Mouse (Mus musculus): ENCODE data around the gene Tmem19. TPM values are rescaled to one million over a fixed set of nuclear protein-coding genes. Genes with fewer than 3 reads are reported as not detected.
"Not testable (repeated sequence)": the region's sequence is repeated elsewhere in the genome, so short reads cannot be mapped to it uniquely, and the experiment has no call there.

Tmem19 gene
- polyA plus RNA-seq, 1 experiment from 2014 or later: 40.5 TPM

GRCm38 (mm10) chr10:115342771-115343425 is 19.4 kb downstream of the Tmem19 start:
- Histone ChIP-seq H3K9me3 (no peaks in the 10 kb centered on the region), H3K4me1 (no peaks in the 10 kb centered on the region), H3K9ac (replicated peaks) (no peak overlapping the region), H3K36me3 (peaks cover 49% of the 10 kb centered on the region), H3K27me3 (no peaks in the 10 kb centered on the region), H3K4me2 (replicated peaks) (no peak overlapping the region), H3K27ac (replicated peaks) (no peak overlapping the region), H3K4me3 (no peak overlapping the region)
- no peak for ATAC-seq (ENCODE audit: low FRiP score, low read depth)
- WGBS: 78% methylated on average over 4 of the region's 4 CpGs

- 96% methylated on average over 7 of the region's 7 CpGs for WGBS
- no peaks in the 10 kb centered on the region for H3K9me3 ChIP-seq
- no peaks in the 10 kb centered on the region for H3K27me3 ChIP-seq
- H3K4me3 ChIP-seq: no peak overlapping the region
- H3K4me2 ChIP-seq (replicated peaks): no peak overlapping the region
- no peak for ATAC-seq (ENCODE audit: low FRiP score, low read depth)
- peaks cover 36% of the 10 kb centered on the region for H3K36me3 ChIP-seq
- no peak overlapping the region for H3K27ac ChIP-seq (replicated peaks)
- no peak overlapping the region for H3K9ac ChIP-seq (replicated peaks)
- H3K4me1 ChIP-seq: no peaks in the 10 kb centered on the region
Observed at GRCm38 (mm10) chr10:115339820-115340328, 22.4 kb downstream of the Tmem19 start.

GRCm38 (mm10) chr10:115336901-115337300 is 25.4 kb downstream of the Tmem19 start:
- no peak overlapping the region for H3K27ac ChIP-seq (replicated peaks)
- H3K9ac ChIP-seq (replicated peaks): no peak overlapping the region
- H3K4me2 ChIP-seq (replicated peaks): no peak overlapping the region
- H3K27me3 ChIP-seq: no peaks in the 10 kb centered on the region
- H3K4me3 ChIP-seq: no peak overlapping the region
- no peaks in the 10 kb centered on the region for H3K4me1 ChIP-seq
- ATAC-seq (ENCODE audit: low FRiP score, low read depth): no peak
- 87% methylated on average over 4 of the region's 4 CpGs for WGBS
- H3K9me3 ChIP-seq: no peaks in the 10 kb centered on the region
- H3K36me3 ChIP-seq: peaks cover 20% of the 10 kb centered on the region

GRCm38 (mm10) chr10:115333528-115333927 is 28.8 kb downstream of the Tmem19 start:
- WGBS: 89% methylated on average over 9 of the region's 9 CpGs
- no peak overlapping the region for H3K4me2 ChIP-seq (replicated peaks)
- H3K9ac ChIP-seq (replicated peaks): no peak overlapping the region
- H3K27me3 ChIP-seq: no peaks in the 10 kb centered on the region
- no peaks in the 10 kb centered on the region for H3K9me3 ChIP-seq
- H3K27ac ChIP-seq (replicated peaks): no peak overlapping the region
- ATAC-seq (ENCODE audit: low FRiP score, low read depth): no peak
- H3K4me1 ChIP-seq: no peaks in the 10 kb centered on the region
- no peak overlapping the region for H3K4me3 ChIP-seq
- no peaks in the 10 kb centered on the region for H3K36me3 ChIP-seq

- no peaks in the 10 kb centered on the region for H3K27me3 ChIP-seq
- no peak for ATAC-seq (ENCODE audit: low FRiP score, low read depth)
- no peak overlapping the region for H3K27ac ChIP-seq (replicated peaks)
- H3K4me3 ChIP-seq: no peak overlapping the region
- no peak overlapping the region for H3K4me2 ChIP-seq (replicated peaks)
- no peaks in the 10 kb centered on the region for H3K36me3 ChIP-seq
- no peaks in the 10 kb centered on the region for H3K4me1 ChIP-seq
- H3K9ac ChIP-seq (replicated peaks): no peak overlapping the region
- 89% methylated on average over 4 of the region's 4 CpGs for WGBS
- no peaks in the 10 kb centered on the region for H3K9me3 ChIP-seq
Observed at GRCm38 (mm10) chr10:115332997-115333396, 29.3 kb downstream of the Tmem19 start.

GRCm38 (mm10) chr10:115332420-115332952 is 29.8 kb downstream of the Tmem19 start:
- Histone ChIP-seq H3K9me3 (no peaks in the 10 kb centered on the region), H3K4me1 (no peaks in the 10 kb centered on the region), H3K9ac (replicated peaks) (no peak overlapping the region), H3K4me2 (replicated peaks) (no peak overlapping the region), H3K4me3 (no peak overlapping the region), H3K27ac (replicated peaks) (no peak overlapping the region), H3K27me3 (no peaks in the 10 kb centered on the region), H3K36me3 (no peaks in the 10 kb centered on the region)
- WGBS: 91% methylated on average over 8 of the region's 8 CpGs
- no peak for ATAC-seq (ENCODE audit: low FRiP score, low read depth)

GRCm38 (mm10) chr10:115329010-115329530 is 33.2 kb downstream of the Tmem19 start:
- no peaks in the 10 kb centered on the region for H3K27me3 ChIP-seq
- no peaks in the 10 kb centered on the region for H3K4me1 ChIP-seq
- H3K27ac ChIP-seq (replicated peaks): no peak overlapping the region
- 91% methylated on average over 3 of the region's 3 CpGs for WGBS
- H3K36me3 ChIP-seq: no peaks in the 10 kb centered on the region
- no peak overlapping the region for H3K9ac ChIP-seq (replicated peaks)
- H3K9me3 ChIP-seq: no peaks in the 10 kb centered on the region
- H3K4me3 ChIP-seq: no peak overlapping the region
- no peak overlapping the region for H3K4me2 ChIP-seq (replicated peaks)
- ATAC-seq (ENCODE audit: low FRiP score, low read depth): no peak

- H3K27me3 ChIP-seq: no peaks in the 10 kb centered on the region
- 86% methylated on average over 6 of the region's 6 CpGs for WGBS
Observed at GRCm38 (mm10) chr10:115328514-115328913, 33.8 kb downstream of the Tmem19 start.

GRCm38 (mm10) chr10:115323295-115323694 is 39.0 kb downstream of the Tmem19 start:
- no peak for ATAC-seq (ENCODE audit: low FRiP score, low read depth)
- 16% methylated on average over 6 of the region's 6 CpGs for WGBS
- H3K36me3 ChIP-seq: no peaks in the 10 kb centered on the region

More at GRCm38 (mm10) chr10:115328514-115328913, 33.8 kb downstream of the Tmem19 start:
- Histone ChIP-seq H3K9me3 (no peaks in the 10 kb centered on the region), H3K9ac (replicated peaks) (no peak overlapping the region), H3K4me1 (no peaks in the 10 kb centered on the region), H3K4me2 (replicated peaks) (no peak overlapping the region), H3K36me3 (no peaks in the 10 kb centered on the region), H3K27ac (replicated peaks) (no peak overlapping the region), H3K4me3 (no peak overlapping the region)
- ATAC-seq (ENCODE audit: low FRiP score, low read depth): no peak

GRCm38 (mm10) chr10:115321317-115322035 is 40.8 kb downstream of the Tmem19 start:
- Histone ChIP-seq H3K4me1 (no peaks in the 10 kb centered on the region), H3K27me3 (no peaks in the 10 kb centered on the region), H3K4me2 (replicated peaks) (no peak overlapping the region), H3K36me3 (no peaks in the 10 kb centered on the region), H3K4me3 (no peak overlapping the region), H3K27ac (replicated peaks) (no peak overlapping the region), H3K9me3 (no peaks in the 10 kb centered on the region), H3K9ac (replicated peaks) (no peak overlapping the region)
- no peak for ATAC-seq (ENCODE audit: low FRiP score, low read depth)
- 65% methylated on average over 5 of the region's 5 CpGs for WGBS

More at GRCm38 (mm10) chr10:115323295-115323694, 39.0 kb downstream of the Tmem19 start:
- no peak overlapping the region for H3K9ac ChIP-seq (replicated peaks)
- no peaks in the 10 kb centered on the region for H3K9me3 ChIP-seq
- H3K4me2 ChIP-seq (replicated peaks): no peak overlapping the region
- no peaks in the 10 kb centered on the region for H3K27me3 ChIP-seq
- H3K4me3 ChIP-seq: no peak overlapping the region
- H3K4me1 ChIP-seq: no peaks in the 10 kb centered on the region
- no peak overlapping the region for H3K27ac ChIP-seq (replicated peaks)

- H3K4me3 ChIP-seq; H3K27ac ChIP-seq (replicated peaks); H3K27me3 ChIP-seq; H3K36me3 ChIP-seq; H3K9me3 ChIP-seq; H3K9ac ChIP-seq (replicated peaks); H3K4me2 ChIP-seq (replicated peaks); ATAC-seq (ENCODE audit: low FRiP score, low read depth): not testable (repeated sequence)
- 67% methylated on average over 3 of the region's 3 CpGs for WGBS
- H3K4me1 ChIP-seq: peaks cover 10% of the 10 kb centered on the region
Observed at GRCm38 (mm10) chr10:115318388-115318787, 43.9 kb downstream of the Tmem19 start.

GRCm38 (mm10) chr10:115316313-115316712 is 46.0 kb downstream of the Tmem19 start:
- Histone ChIP-seq H3K9me3 (no peaks in the 10 kb centered on the region), H3K27ac (replicated peaks) (no peak overlapping the region), H3K4me2 (replicated peaks) (peak overlapping the region; percentile 83), H3K27me3 (no peaks in the 10 kb centered on the region), H3K9ac (replicated peaks) (peak overlapping the region; percentile 95; the same call in 1 of the 2 replicates), H3K36me3 (no peaks in the 10 kb centered on the region), H3K4me3 (peak overlapping the region; percentile 90), H3K4me1 (peaks cover 22% of the 10 kb centered on the region)
- 62% methylated on average over 11 of the region's 11 CpGs for WGBS
- no peak for ATAC-seq (ENCODE audit: low FRiP score, low read depth)
